Mouse (Mus musculus) gastrocnemius, adult 18-20 months (tissue): ENCODE measurements around the gene Barx2. TPM values are rescaled to one million over a fixed set of nuclear protein-coding genes. Genes with fewer than 3 reads are reported as not detected.

Experiments used
- DNase-seq: peaks from one replicate; pipeline ENCODE4 v3.0.0; 2021; ENCODE audit warnings: low spot score
- total RNA-seq, 2 experiments: library from RNA; stranded (reverse); gene quantifications; 2 replicates each; pipeline ENCODE4 v1.2.3; 2021

Barx2 gene
- total RNA-seq, 2 experiments from 2014 or later = 4.2 to 13.0 TPM

- no peak for DNase-seq
Observed at GRCm38 (mm10) chr9:31894775-31895320, 18.4 kb downstream of the Barx2 start.

- no peak for DNase-seq
Observed at GRCm38 (mm10) chr9:31888333-31888732, 24.9 kb downstream of the Barx2 start.

GRCm38 (mm10) chr9:31886258-31886657, 27.0 kb downstream of the Barx2 start:
- no peak for DNase-seq

GRCm38 (mm10) chr9:31882376-31882775, 30.9 kb downstream of the Barx2 start:
- DNase-seq = no peak

- DNase-seq = no peak
Observed at GRCm38 (mm10) chr9:31875556-31875955, 37.7 kb downstream of the Barx2 start.

- no peak for DNase-seq
Observed at GRCm38 (mm10) chr9:31874236-31874635, 39.0 kb downstream of the Barx2 start.

GRCm38 (mm10) chr9:31871410-31871809, 41.9 kb downstream of the Barx2 start:
- DNase-seq = no peak

- no peak for DNase-seq
Observed at GRCm38 (mm10) chr9:31868823-31869460, 44.3 kb downstream of the Barx2 start.

GRCm38 (mm10) chr9:31863830-31864229, 49.4 kb downstream of the Barx2 start:
- DNase-seq = no peak

- DNase-seq = no peak
Observed at GRCm38 (mm10) chr9:31859446-31859845, 53.8 kb downstream of the Barx2 start.

- DNase-seq = no peak
Observed at GRCm38 (mm10) chr9:31858720-31859340, 54.4 kb downstream of the Barx2 start.

- DNase-seq = no peak
Observed at GRCm38 (mm10) chr9:31857512-31857911, 55.8 kb downstream of the Barx2 start.

GRCm38 (mm10) chr9:31856437-31856836, 56.8 kb downstream of the Barx2 start:
- no peak for DNase-seq

GRCm38 (mm10) chr9:31855668-31856067, 57.6 kb downstream of the Barx2 start:
- DNase-seq = no peak

GRCm38 (mm10) chr9:31851710-31852109, 61.6 kb downstream of the Barx2 start:
- DNase-seq = no peak

- DNase-seq = no peak
Observed at GRCm38 (mm10) chr9:31850706-31851105, 62.6 kb downstream of the Barx2 start.

- no peak for DNase-seq
Observed at GRCm38 (mm10) chr9:31849387-31849786, 63.9 kb downstream of the Barx2 start.

- DNase-seq = no peak
Observed at GRCm38 (mm10) chr9:31844614-31845013, 68.6 kb downstream of the Barx2 start.

GRCm38 (mm10) chr9:31841108-31841815, 72.0 kb downstream of the Barx2 start:
- DNase-seq = no peak

GRCm38 (mm10) chr9:31840571-31840970, 72.7 kb downstream of the Barx2 start:
- DNase-seq = no peak

- DNase-seq = no peak
Observed at GRCm38 (mm10) chr9:31840037-31840436, 73.2 kb downstream of the Barx2 start.
